Mouse (Mus musculus): ENCODE measurements at regions not wholly inside any gene's neighbourhood (a gene's known extent, or its start where the extent isn't known, plus 50 kb on each side); places are given as distances from the start of the nearest gene placed in this dataset.

- ATAC-seq (ENCODE audit: insufficient number of reproducible peaks, insufficient read depth, low FRiP score, low TSS enrichment, low read depth), result no peak
- no peaks in the 10 kb centered on the region for H3K4me1 ChIP-seq
- H3K27ac ChIP-seq, result no peak overlapping the region
- no peaks in the 10 kb centered on the region for H3K27me3 ChIP-seq
- H3K4me2 ChIP-seq, result no peak overlapping the region
- 65% methylated on average over 4 of the region's 4 CpGs for WGBS
- no peak overlapping the region for H3K4me3 ChIP-seq
- H3K9me3 ChIP-seq, result no peaks in the 10 kb centered on the region
- H3K36me3 ChIP-seq, result no peaks in the 10 kb centered on the region
- no peak overlapping the region for H3K9ac ChIP-seq
Measured at GRCm38 (mm10) chr16:23670161-23670560, 149.5 kb upstream of the Masp1 start.

DNA sequence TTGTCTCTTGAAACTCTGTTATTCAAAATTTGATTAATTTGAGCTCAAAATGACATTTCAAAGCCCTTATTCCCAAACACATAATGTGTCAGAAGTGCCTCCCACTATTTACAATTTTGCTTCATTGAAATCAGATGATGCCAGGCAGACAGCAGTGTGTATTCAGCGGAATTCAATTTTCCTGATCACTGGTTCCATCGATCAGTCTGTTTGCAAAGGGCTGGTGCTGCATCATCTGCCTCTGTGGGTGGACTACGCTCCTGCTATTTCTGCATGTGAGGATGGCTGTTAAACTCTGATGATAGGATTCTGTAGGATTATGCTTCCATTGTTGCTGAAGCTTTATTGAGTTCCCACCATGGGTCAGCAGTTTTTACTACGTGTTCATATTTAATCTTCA is 149.0 kb upstream of the Masp1 start:
- ATAC-seq (ENCODE audit: insufficient number of reproducible peaks, insufficient read depth, low FRiP score, low TSS enrichment, low read depth), result no peak
- H3K4me1 ChIP-seq, result no peaks in the 10 kb centered on the region
- H3K4me3 ChIP-seq, result no peak overlapping the region
- WGBS, result 85% methylated on average over 4 of the region's 4 CpGs
- no peaks in the 10 kb centered on the region for H3K36me3 ChIP-seq
- no peaks in the 10 kb centered on the region for H3K9me3 ChIP-seq
- no peaks in the 10 kb centered on the region for H3K27me3 ChIP-seq
- H3K4me2 ChIP-seq, result no peak overlapping the region
- no peak overlapping the region for H3K27ac ChIP-seq
- no peak overlapping the region for H3K9ac ChIP-seq
